1 mouse cellular context compared by ENCODE assay signal in the genomic region with DNA sequence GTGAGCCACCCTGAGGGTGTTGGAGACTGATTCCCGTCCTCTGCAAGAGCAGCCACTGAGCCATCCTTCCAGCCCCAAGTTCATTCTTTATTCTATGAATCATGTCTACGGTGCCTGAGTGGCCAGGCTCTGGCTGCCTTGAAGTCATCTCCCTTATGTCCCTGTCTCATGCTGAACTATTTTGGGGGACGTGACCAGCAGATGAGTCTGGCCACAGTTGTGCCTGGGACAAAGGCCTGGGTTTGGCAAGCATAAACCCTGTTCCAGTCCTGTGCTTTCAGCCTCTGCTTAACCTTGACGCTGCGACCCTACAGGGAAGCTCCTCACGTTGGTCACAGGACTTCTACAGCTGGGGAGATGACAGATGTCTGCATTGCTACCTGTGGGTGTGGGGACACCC.
TF ChIP-seq lines count a peak whose summit lies in the region.

No protein-coding gene starts in this region.

TF ChIP-seq in myocyte, 11 proteins besides CTCF, POLR2A, EP300 and RAD21:
- TF ChIP-seq CEBPB (IDR thresholded peaks at IDR 0.05; ENCODE audit: insufficient read depth, poor library complexity, severe bottlenecking) (no peak), TCF3 (IDR thresholded peaks at IDR 0.05; ENCODE audit: insufficient read length, low read depth) (no peak), TCF12 (IDR thresholded peaks at IDR 0.05; ENCODE audit: insufficient read depth, poor library complexity, severe bottlenecking) (no peak), POLR2AphosphoS2 (IDR thresholded peaks at IDR 0.05; ENCODE audit: insufficient read length, low read depth) (no peak), MYOG (IDR thresholded peaks at IDR 0.05; ENCODE audit: control insufficient read depth in 1 of 3, insufficient read depth in 1 of 3, insufficient read length in 2 of 3, low read depth in 2 of 3) (peak in 1 of 3 experiments; percentile 76), MYOD1 (IDR thresholded peaks at IDR 0.05; ENCODE audit: control insufficient read depth in 1 of 3, insufficient read length in 2 of 3, low read depth in 2 of 3) (peak in 1 of 3 experiments; percentile 72), SRF (IDR thresholded peaks at IDR 0.05; ENCODE audit: control insufficient read depth, insufficient read length, low read depth) (peak; percentile 25), MAX (IDR thresholded peaks at IDR 0.05; ENCODE audit: low read depth) (no peak), USF1 (IDR thresholded peaks at IDR 0.05; ENCODE audit: low read depth) (no peak), E2F4 (IDR thresholded peaks at IDR 0.05; ENCODE audit: insufficient read depth) (no peak), REST (IDR thresholded peaks at IDR 0.05; ENCODE audit: insufficient read depth, insufficient read length) (no peak)
TF ChIP-seq in myocyte: peak in this region for 3.
